16 mouse cellular contexts compared by ENCODE assay signal in genomic region chr11:19774010-19774409, GRCm38 (mm10).
DNase-seq lines count a peak whose midpoint lies in the region; ATAC-seq and TF ChIP-seq lines count a peak whose summit lies in the region.
"Had no signal": no experiment of that assay in that cellular context is flagged by ENCODE, and none has a peak within 500 bp of the region (broad histone marks: within the 10 kb centered on the region; RNA-seq: fewer than 3 reads in every experiment).

No protein-coding gene starts in this region.

- 6% methylated on average over 9 of the region's 9 CpGs for WGBS in forebrain, embryonic 16.5 days
- WGBS in midbrain, embryonic 16.5 days = 6% methylated on average over 9 of the region's 9 CpGs

- H3K36me3 ChIP-seq in forebrain, embryonic 16.5 days (ENCODE audit: control insufficient read depth, insufficient read depth) = no peaks in the 10 kb centered on the region
- H3K36me3 ChIP-seq in midbrain, embryonic 16.5 days (ENCODE audit: control insufficient read depth, insufficient read depth, low read length) = no peaks in the 10 kb centered on the region
- H3K36me3 ChIP-seq: heart, embryonic 13.5 days; kidney, embryonic 15.5 days; lung, embryonic 15.5 days had no signal

- no peak overlapping the region for H3K27ac ChIP-seq in forebrain, embryonic 16.5 days (ENCODE audit: low read length)
- H3K27ac ChIP-seq in midbrain, embryonic 16.5 days (ENCODE audit: low read length) = no peak overlapping the region
- H3K27ac ChIP-seq in left cerebral cortex, adult 2 months = no peak overlapping the region
- H3K27ac ChIP-seq: gastrocnemius, adult 2 months; heart, embryonic 13.5 days; kidney, embryonic 15.5 days; lung, embryonic 15.5 days had no signal

- H3K4me2 ChIP-seq in forebrain, embryonic 16.5 days (ENCODE audit: low read length) = no peak overlapping the region
- no peak overlapping the region for H3K4me2 ChIP-seq in midbrain, embryonic 16.5 days (ENCODE audit: low read length)
- H3K4me2 ChIP-seq: heart, embryonic 13.5 days; kidney, embryonic 15.5 days; lung, embryonic 15.5 days had no signal

- H3K9ac ChIP-seq in forebrain, embryonic 16.5 days (replicated peaks; ENCODE audit: low read depth, low read length) = no peak overlapping the region
- H3K9ac ChIP-seq in midbrain, embryonic 16.5 days (ENCODE audit: low read depth, low read length) = no peak overlapping the region
- H3K9ac ChIP-seq: heart, embryonic 13.5 days; kidney, embryonic 15.5 days; lung, embryonic 15.5 days had no signal

- no peaks in the 10 kb centered on the region for H3K27me3 ChIP-seq in forebrain, embryonic 16.5 days (replicated peaks; ENCODE audit: control insufficient read depth, insufficient read depth, low read length)
- H3K27me3 ChIP-seq in midbrain, embryonic 16.5 days (ENCODE audit: control insufficient read depth, insufficient read depth, low read depth, low read length) = no peaks in the 10 kb centered on the region
- H3K27me3 ChIP-seq: heart, embryonic 13.5 days; kidney, embryonic 15.5 days; lung, embryonic 15.5 days; megakaryocyte, embryonic 14.5 days had no signal

- H3K4me1 ChIP-seq in forebrain, embryonic 16.5 days (replicated peaks; ENCODE audit: control insufficient read depth, insufficient read depth, low read length) = peaks cover 4% of the 10 kb centered on the region; the same call in 1 of the 2 replicates
- no peaks in the 10 kb centered on the region for H3K4me1 ChIP-seq in midbrain, embryonic 16.5 days (ENCODE audit: control insufficient read depth, insufficient read depth, low read length)
- H3K4me1 ChIP-seq: heart, embryonic 13.5 days; megakaryocyte, embryonic 14.5 days had no signal

- peak; percentile 85 for ATAC-seq in forebrain, embryonic 16.5 days
- peak; percentile 73 for ATAC-seq in midbrain, embryonic 16.5 days

- no peak overlapping the region for H3K4me3 ChIP-seq in forebrain, embryonic 16.5 days (replicated peaks; ENCODE audit: low read length)
- H3K4me3 ChIP-seq in midbrain, embryonic 16.5 days (ENCODE audit: low read depth, low read length) = no peak overlapping the region
- H3K4me3 ChIP-seq in left cerebral cortex, adult 2 months = no peak overlapping the region
- H3K4me3 ChIP-seq: gastrocnemius, adult 2 months; heart, embryonic 13.5 days; kidney, embryonic 15.5 days; lung, embryonic 15.5 days; megakaryocyte, embryonic 14.5 days had no signal

- no peaks in the 10 kb centered on the region for H3K9me3 ChIP-seq in forebrain, embryonic 16.5 days (ENCODE audit: control insufficient read depth, low read length)
- no peaks in the 10 kb centered on the region for H3K9me3 ChIP-seq in midbrain, embryonic 16.5 days (replicated peaks; ENCODE audit: control insufficient read depth, low read length, poor library complexity, severe bottlenecking)
- H3K9me3 ChIP-seq: heart, embryonic 13.5 days; kidney, embryonic 15.5 days; lung, embryonic 15.5 days had no signal

- DNase-seq in adrenal gland, adult (ENCODE audit: inconsistent age in 2 of 2, low spot score in 1 of 2) = peak; percentile 19 to 53
- DNase-seq in adrenal gland, adult 18-20 months (ENCODE audit: low spot score in 2 of 2) = no peak
- peak; percentile 23 for DNase-seq in left cerebral cortex, postnatal 4 days
- DNase-seq in left cerebral cortex, adult 18-20 months (ENCODE audit: low spot score in 2 of 2) = no peak
- DNase-seq in layer of hippocampus, adult 9-11 months = no peak
- no peak for DNase-seq in left cerebral cortex, adult 2 months (ENCODE audit: extremely low spot score in 1 of 2, low spot score in 2 of 2)
- DNase-seq: cerebellum, adult 9-11 months; gastrocnemius, adult 2 months; right cerebral cortex, postnatal 25 days; thymus, adult 2 months had no signal

- TF ChIP-seq CTCF in left cerebral cortex, adult 2 months (IDR thresholded peaks at IDR 0.05) = no peak

- intact Hi-C loops in left cerebral cortex, postnatal 4 days (cut with DNase I) = no loop called here
- intact Hi-C loops in left cerebral cortex, adult 2 months (cut with DNase I) = no loop called here

Comparison
In these comparisons a context has a peak if more than half of its experiments do, and no peak if none do; other contexts are left out.
1. DNase-seq: peak in adrenal gland, adult (2 of 2) and left cerebral cortex, postnatal 4 days (single experiment); none in adrenal gland, adult 18-20 months (0 of 2), left cerebral cortex, adult 18-20 months (0 of 2), layer of hippocampus, adult 9-11 months (single experiment) and left cerebral cortex, adult 2 months (0 of 2).